Mouse (Mus musculus) small intestine, adult 2 months (tissue): ENCODE results near the gene Zdhhc20. TPM values are rescaled to one million over a fixed set of nuclear protein-coding genes. Genes with fewer than 3 reads are reported as not detected.
A peak's percentile ranks its signal among the peaks of the same experiment; 100 is the strongest.
"Not testable (repeated sequence)": the region's sequence is repeated elsewhere in the genome, so short reads cannot be mapped to it uniquely, and the experiment has no call there.

Experiments
- H3K27ac ChIP-seq: fragments of 200-500 bp; 2 replicates; pipeline ENCODE4 v1.5.1; 2012; ENCODE audit warnings: low read depth, low read length, control low read depth, inconsistent platforms; ENCODE audit not compliant: insufficient read depth
- H3K27me3 ChIP-seq: fragments of 200-500 bp; 2 replicates; pipeline ENCODE4 v1.6.1; 2012; ENCODE audit warnings: mild to moderate bottlenecking, moderate library complexity, low read length, inconsistent platforms; ENCODE audit not compliant: control insufficient read depth, insufficient read depth
- H3K36me3 ChIP-seq: fragments of 200-500 bp; 2 replicates; pipeline ENCODE4 v1.6.1; 2012; ENCODE audit warnings: mild to moderate bottlenecking, low read length, control low read depth, inconsistent platforms; ENCODE audit not compliant: control insufficient read depth, insufficient read depth
- H3K4me1 ChIP-seq: fragments of 200-500 bp; 2 replicates; pipeline ENCODE4 v1.6.1; 2012; ENCODE audit warnings: low read length, inconsistent platforms, mixed read lengths; ENCODE audit not compliant: control insufficient read depth, insufficient read depth, insufficient read length
- H3K4me3 ChIP-seq: fragments of 200-500 bp; 2 replicates; pipeline ENCODE4 v1.5.1; 2012; ENCODE audit warnings: low read depth, mild to moderate bottlenecking, control low read depth, inconsistent platforms, low read length, moderate library complexity
- CTCF ChIP-seq: fragments of 200-500 bp; IDR thresholded peaks from 2 replicates; pipeline ENCODE4 v1.5.1; 2012; ENCODE audit warnings: low read depth, mild to moderate bottlenecking, control low read depth, inconsistent platforms, low read length, moderate library complexity, mixed read lengths; ENCODE audit not compliant: insufficient replicate concordance, insufficient read length; ENCODE audit errors: extremely low read depth
- POLR2A ChIP-seq: fragments of 200-500 bp; IDR thresholded peaks from 2 replicates; pipeline ENCODE4 v1.6.1; 2012; ENCODE audit warnings: low read depth, mild to moderate bottlenecking, control low read depth, inconsistent platforms, low read length, moderate library complexity
- WGBS: fragments of 180-500 bp; shearing (Covaris S2); methylation state at CpG from one replicate; pipeline ENCODE4 v1.1.7; 2018; 5-methylcytosine and 5-hydroxymethylcytosine counted together
- polyA plus RNA-seq: library from polyadenylated mRNA; depleted of rRNA; stranded (reverse); fragments of >200 nt; gene quantifications from 2 replicates; pipeline ENCODE4 v1.2.3, GENCODE M21; 2012

The Zdhhc20 gene
- polyA plus RNA-seq, 1 experiment = 2.0 TPM

- H3K27ac ChIP-seq = no peak overlapping the region
- TF ChIP-seq POLR2A (no peak), CTCF (no peak)
- no peak overlapping the region for H3K4me3 ChIP-seq
- no peaks in the 10 kb centered on the region for H3K27me3 ChIP-seq
- WGBS = 72% methylated on average over 3 of the region's 3 CpGs
- H3K36me3 ChIP-seq = peaks cover 15% of the 10 kb centered on the region
- H3K4me1 ChIP-seq = no peaks in the 10 kb centered on the region
These were observed 39.7 kb downstream of the Zdhhc20 start for GRCm38 (mm10) chr14:57850330-57850729.

GRCm38 (mm10) chr14:57848646-57849045 lies 41.4 kb downstream of the Zdhhc20 start:
- no peak for TF ChIP-seq CTCF
- TF ChIP-seq POLR2A = no peak
- H3K36me3 ChIP-seq = peaks cover 22% of the 10 kb centered on the region
- H3K4me1 ChIP-seq = no peaks in the 10 kb centered on the region
- H3K27ac ChIP-seq = no peak overlapping the region
- no peaks in the 10 kb centered on the region for H3K27me3 ChIP-seq
- WGBS = over 99% methylated on average over 2 of the region's 2 CpGs
- H3K4me3 ChIP-seq = no peak overlapping the region

GRCm38 (mm10) chr14:57848061-57848460 lies 42.0 kb downstream of the Zdhhc20 start:
- 81% methylated on average over 5 of the region's 5 CpGs for WGBS
- H3K4me1 ChIP-seq, H3K27me3 ChIP-seq, H3K4me3 ChIP-seq, H3K27ac ChIP-seq: not testable (repeated sequence)
- peaks cover 22% of the 10 kb centered on the region for H3K36me3 ChIP-seq

GRCm38 (mm10) chr14:57844535-57844934 lies 45.5 kb downstream of the Zdhhc20 start:
- no peak overlapping the region for H3K27ac ChIP-seq
- no peak for TF ChIP-seq POLR2A
- no peak for TF ChIP-seq CTCF
- H3K4me1 ChIP-seq = no peaks in the 10 kb centered on the region
- H3K4me3 ChIP-seq = no peak overlapping the region
- no peaks in the 10 kb centered on the region for H3K27me3 ChIP-seq
- WGBS = 84% methylated on average over 3 of the region's 3 CpGs
- H3K36me3 ChIP-seq = peaks cover 37% of the 10 kb centered on the region

- H3K4me1 ChIP-seq = no peaks in the 10 kb centered on the region
- no peaks in the 10 kb centered on the region for H3K27me3 ChIP-seq
- no peak overlapping the region for H3K4me3 ChIP-seq
- WGBS = 88% methylated on average over 10 of the region's 10 CpGs
- H3K27ac ChIP-seq = no peak overlapping the region
- no peak for TF ChIP-seq POLR2A
- TF ChIP-seq CTCF = no peak
- peaks cover 38% of the 10 kb centered on the region for H3K36me3 ChIP-seq
These were observed 54.9 kb downstream of the Zdhhc20 start for GRCm38 (mm10) chr14:57835157-57835556.

- Histone ChIP-seq H3K27me3 (no peaks in the 10 kb centered on the region), H3K36me3 (peaks cover 27% of the 10 kb centered on the region), H3K27ac (peak overlapping the region; percentile 32; the same call in 1 of the 2 replicates), H3K4me3 (no peak overlapping the region), H3K4me1 (no peaks in the 10 kb centered on the region)
- TF ChIP-seq CTCF (no peak), POLR2A (no peak)
- WGBS = 82% methylated on average over 2 of the region's 2 CpGs
These were observed 56.5 kb downstream of the Zdhhc20 start for GRCm38 (mm10) chr14:57833526-57833925.

- WGBS = 25% methylated on average over 1 of the region's 1 CpGs
- Histone ChIP-seq H3K27ac (no peak overlapping the region), H3K36me3 (no peaks in the 10 kb centered on the region), H3K4me1 (peaks cover 2% of the 10 kb centered on the region; the same call in 1 of the 2 replicates), H3K4me3 (no peak overlapping the region), H3K27me3 (no peaks in the 10 kb centered on the region)
- TF ChIP-seq POLR2A (no peak), CTCF (no peak)
These were observed 62.8 kb downstream of the Zdhhc20 start for GRCm38 (mm10) chr14:57827284-57827683.
